Mouse (Mus musculus) heart, adult 2 months (tissue): Measurements from ENCODE around the gene Mfsd12. TPM values are rescaled to one million over a fixed set of nuclear protein-coding genes. Genes with fewer than 3 reads are reported as not detected.

ENCODE experiments used
- DNase-seq, 2 experiments: peaks; one replicate each; pipeline ENCODE4 v3.0.0; 2021
- H3K27ac ChIP-seq: fragments of 200-600 bp; 2 replicates; pipeline ENCODE4 v1.8.1; 2022
- H3K27me3 ChIP-seq: fragments of 200-500 bp; 2 replicates; pipeline ENCODE4 v1.6.1; 2012; ENCODE audit warnings: mild to moderate bottlenecking, low read length, inconsistent platforms, mixed read lengths; ENCODE audit not compliant: control insufficient read depth, insufficient read depth
- H3K36me3 ChIP-seq: fragments of 200-500 bp; 2 replicates; pipeline ENCODE4 v1.6.1; 2012; ENCODE audit warnings: low read length, inconsistent platforms; ENCODE audit not compliant: control insufficient read depth, insufficient read depth
- H3K4me1 ChIP-seq: fragments of 200-500 bp; 2 replicates; pipeline ENCODE4 v1.6.1; 2011; ENCODE audit warnings: low read length; ENCODE audit not compliant: control insufficient read depth, insufficient read depth
- H3K4me3 ChIP-seq: fragments of 200-600 bp; 2 replicates; pipeline ENCODE4 v1.8.1; 2022
- H3K79me2 ChIP-seq: fragments of 200-500 bp; replicated peaks from 2 replicates; pipeline ENCODE4 v1.6.1; 2012; ENCODE audit warnings: mild to moderate bottlenecking, inconsistent platforms, low read length, moderate library complexity, mixed read lengths; ENCODE audit not compliant: control insufficient read depth, insufficient read depth
- H3K9ac ChIP-seq: fragments of 200-500 bp; 2 replicates; pipeline ENCODE4 v1.6.1; 2012; ENCODE audit warnings: low read depth, mild to moderate bottlenecking, control low read depth, inconsistent platforms, low read length, mixed read lengths
- CTCF ChIP-seq: fragments of 200-600 bp; IDR thresholded peaks from 2 replicates; pipeline ENCODE4 v1.8.1; 2022; ENCODE audit warnings: antibody characterized with exemption, mild to moderate bottlenecking, moderate library complexity
- EP300 ChIP-seq: fragments of 200-500 bp; IDR thresholded peaks from 2 replicates; pipeline ENCODE4 v1.6.1; 2011; ENCODE audit warnings: low read depth, low read length, control low read depth; ENCODE audit not compliant: insufficient read depth
- POLR2A ChIP-seq: fragments of 200-500 bp; IDR thresholded peaks from 2 replicates; pipeline ENCODE4 v1.6.1; 2011; ENCODE audit warnings: mild to moderate bottlenecking, low read depth, low read length, control low read depth; ENCODE audit not compliant: insufficient read depth
- WGBS: fragments of 180-500 bp; shearing (Covaris S2); methylation state at CpG from one replicate; pipeline ENCODE4 v1.1.7; 2018; 5-methylcytosine and 5-hydroxymethylcytosine counted together
- intact Hi-C: fragments of 180-260 bp; cut with DNase I; formaldehyde crosslinking; loops from one replicate; pipeline ENCODE4 v1.15.1; 2025
- polyA plus RNA-seq: library from polyadenylated mRNA; depleted of rRNA; stranded (reverse); fragments of >200 nt; gene quantifications from 2 replicates; pipeline ENCODE4 v1.2.3, GENCODE M21; 2012
- total RNA-seq, 2 experiments: library from RNA; stranded (reverse); gene quantifications; 2 replicates each; pipeline ENCODE4 v1.2.3; 2021

The Mfsd12 gene
- total and polyA plus RNA-seq, 3 experiments: 9.6 to 11.1 (median 10.6) TPM

DNA sequence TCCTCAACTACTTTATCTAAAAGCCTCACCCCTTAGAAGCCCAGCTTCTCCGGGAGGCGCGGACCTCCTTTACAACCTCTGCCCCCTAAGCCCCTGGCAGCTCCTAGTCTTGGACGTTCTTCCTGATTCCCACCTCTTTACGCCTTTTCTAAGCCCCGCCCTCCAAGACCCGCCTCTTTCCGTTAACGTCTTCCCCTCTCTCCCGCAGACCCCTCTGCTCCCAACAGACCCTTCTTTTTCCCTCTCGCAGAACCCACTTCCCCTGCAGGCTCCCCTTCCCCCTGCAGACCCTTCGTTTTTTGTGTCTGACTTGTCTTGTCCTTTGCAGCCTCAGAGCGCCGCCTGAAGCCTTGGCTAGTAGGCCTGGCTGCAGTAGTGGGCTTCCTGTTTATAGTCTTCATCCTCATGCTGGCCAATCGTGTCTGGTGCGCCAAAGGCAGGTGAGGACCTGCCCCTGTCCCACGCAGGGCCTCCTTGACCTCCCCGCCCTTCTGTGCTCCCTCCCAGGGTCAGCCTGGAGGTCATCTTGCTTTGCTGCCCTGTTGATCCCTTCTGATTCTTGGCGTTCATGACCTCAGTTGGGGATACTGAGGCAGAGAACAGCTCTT is 36.3 kb downstream of the Mfsd12 start:
- Histone ChIP-seq H3K4me3 (peak overlapping the region; percentile 33), H3K27ac (peak overlapping the region; percentile 64), H3K4me1 (peaks cover 5% of the 10 kb centered on the region), H3K36me3 (no peaks in the 10 kb centered on the region), H3K79me2 (no peaks in the 10 kb centered on the region), H3K27me3 (no peaks in the 10 kb centered on the region), H3K9ac (peak overlapping the region; percentile 53)
- intact Hi-C loops: no loop called here
- 7% methylated on average over 19 of the region's 19 CpGs for WGBS
- DNase-seq: peak; percentile 54 to 68
- TF ChIP-seq EP300 (no peak), POLR2A (peak; percentile 34; the same call in 1 of the 2 replicates), CTCF (no peak)

DNA sequence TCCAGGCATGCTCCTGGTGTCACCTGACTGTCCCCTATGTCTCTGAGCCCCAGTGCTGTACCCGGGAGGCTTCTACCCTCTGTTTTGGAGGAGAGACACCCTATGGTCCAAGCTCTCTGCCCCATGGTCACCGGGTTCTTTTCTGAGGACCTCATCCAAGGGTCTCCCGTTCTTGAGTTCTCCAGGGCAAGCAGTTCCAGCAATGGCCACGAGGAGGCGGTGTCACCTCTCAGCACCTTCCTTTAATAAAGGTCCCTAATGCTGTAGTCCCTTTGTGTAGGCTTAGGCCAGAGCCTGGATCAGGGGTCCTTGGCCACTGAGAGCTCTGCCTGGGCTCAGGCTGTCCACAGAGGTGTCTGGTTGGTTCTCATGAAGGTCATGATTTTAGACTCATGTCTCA is 37.8 kb downstream of the Mfsd12 start:
- intact Hi-C loops: loop anchor here (1.0 kb wide), 1 partner anchor 55 kb away; no protein-coding TSS in a partner anchor
- no peak overlapping the region for H3K27ac ChIP-seq
- H3K79me2 ChIP-seq: no peaks in the 10 kb centered on the region
- DNase-seq: peak; percentile 69 to 85
- no peak overlapping the region for H3K4me3 ChIP-seq
- H3K4me1 ChIP-seq: peaks cover 3% of the 10 kb centered on the region
- H3K36me3 ChIP-seq: no peaks in the 10 kb centered on the region
- no peaks in the 10 kb centered on the region for H3K27me3 ChIP-seq
- TF ChIP-seq CTCF (peak; percentile 94), EP300 (peak; percentile 79), POLR2A (no peak)
- WGBS: 8% methylated on average over 5 of the region's 5 CpGs
- H3K9ac ChIP-seq: no peak overlapping the region

DNA sequence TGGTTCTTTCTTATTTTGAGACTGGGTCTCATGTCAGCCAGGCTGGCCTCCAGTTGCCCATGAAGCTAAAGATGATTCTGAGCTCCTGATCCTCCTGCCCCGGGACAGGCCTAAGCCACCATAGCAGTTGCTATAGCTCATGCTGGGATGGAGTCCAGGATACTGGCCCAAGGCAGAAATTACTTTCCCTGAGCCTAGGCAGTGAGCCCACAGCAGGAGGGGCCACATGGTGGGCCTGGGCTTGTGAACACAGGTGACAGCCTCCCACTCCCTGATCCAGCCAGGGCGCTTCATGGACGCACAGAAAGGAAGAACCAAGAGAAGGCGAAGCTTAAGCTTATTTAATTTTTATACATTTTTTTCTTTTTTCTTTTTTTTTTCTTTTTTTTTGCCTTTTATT is 38.6 kb downstream of the Mfsd12 start:
- 87% methylated on average over 4 of the region's 4 CpGs for WGBS
- no peak overlapping the region for H3K9ac ChIP-seq
- no peaks in the 10 kb centered on the region for H3K27me3 ChIP-seq
- no peaks in the 10 kb centered on the region for H3K79me2 ChIP-seq
- no peak overlapping the region for H3K4me3 ChIP-seq
- no peak for TF ChIP-seq EP300
- no peak for TF ChIP-seq CTCF
- no peak for TF ChIP-seq POLR2A
- no peaks in the 10 kb centered on the region for H3K36me3 ChIP-seq
- H3K27ac ChIP-seq: no peak overlapping the region
- peaks cover 4% of the 10 kb centered on the region for H3K4me1 ChIP-seq
- intact Hi-C loops: loop anchor here (1.0 kb wide), 1 partner anchor 54 kb away; no protein-coding TSS in a partner anchor
- DNase-seq: no peak

DNA sequence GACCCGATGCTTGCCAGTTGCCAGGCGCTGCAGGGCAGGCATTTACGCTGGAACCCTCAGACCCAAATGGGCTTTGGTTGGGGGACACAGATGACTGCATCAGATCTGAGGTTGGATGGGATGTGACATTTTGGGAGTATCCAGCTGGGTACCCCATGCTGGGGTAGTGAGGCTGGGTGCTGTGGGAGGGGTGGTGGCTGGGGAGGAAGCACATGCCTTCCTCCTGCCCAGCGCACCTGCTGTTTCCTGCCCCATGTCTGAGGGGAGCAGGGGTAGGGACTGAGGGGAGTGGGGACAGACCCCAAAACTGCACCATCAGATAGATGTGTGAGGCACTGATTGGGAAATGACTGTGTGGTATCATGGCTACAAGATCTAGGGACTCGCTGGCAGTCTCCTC is 39.5 kb downstream of the Mfsd12 start:
- H3K36me3 ChIP-seq: no peaks in the 10 kb centered on the region
- no peaks in the 10 kb centered on the region for H3K27me3 ChIP-seq
- DNase-seq: no peak
- H3K4me1 ChIP-seq: peaks cover 11% of the 10 kb centered on the region
- WGBS: 81% methylated on average over 5 of the region's 5 CpGs
- 0 out of 2 replicates have a peak, but pooled peaks have one; percentile 5 for TF ChIP-seq EP300
- no peak for TF ChIP-seq POLR2A
- TF ChIP-seq CTCF: no peak
- intact Hi-C loops: no loop called here
- no peak overlapping the region for H3K9ac ChIP-seq
- H3K27ac ChIP-seq: no peak overlapping the region
- no peaks in the 10 kb centered on the region for H3K79me2 ChIP-seq
- no peak overlapping the region for H3K4me3 ChIP-seq

DNA sequence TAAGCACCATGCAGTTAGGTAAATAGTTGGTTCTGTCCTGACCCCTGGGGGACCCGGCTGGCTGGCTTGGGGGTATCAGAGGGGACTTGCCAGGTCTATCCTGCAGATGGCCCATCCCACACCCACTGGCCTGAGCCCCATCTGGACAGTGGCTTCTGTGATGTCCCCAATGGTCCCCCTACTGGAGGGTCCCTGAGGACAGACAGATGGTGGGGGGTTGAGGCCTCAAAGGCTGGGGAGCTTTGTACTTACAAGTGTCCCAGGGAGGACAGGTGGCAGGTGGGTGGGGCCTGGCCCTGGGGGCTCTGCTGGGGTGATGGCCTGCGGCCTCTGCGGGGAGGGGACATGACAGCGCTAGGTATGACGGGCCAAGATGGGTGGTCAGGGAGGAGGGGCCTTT is 42.0 kb downstream of the Mfsd12 start:
- Histone ChIP-seq H3K4me3 (no peak overlapping the region), H3K27ac (no peak overlapping the region), H3K27me3 (no peaks in the 10 kb centered on the region), H3K79me2 (no peaks in the 10 kb centered on the region), H3K9ac (no peak overlapping the region), H3K36me3 (no peaks in the 10 kb centered on the region), H3K4me1 (peaks cover 11% of the 10 kb centered on the region)
- no peak for DNase-seq
- intact Hi-C loops: no loop called here
- TF ChIP-seq CTCF: no peak
- no peak for TF ChIP-seq EP300
- TF ChIP-seq POLR2A: no peak
- WGBS: 88% methylated on average over 5 of the region's 5 CpGs

DNA sequence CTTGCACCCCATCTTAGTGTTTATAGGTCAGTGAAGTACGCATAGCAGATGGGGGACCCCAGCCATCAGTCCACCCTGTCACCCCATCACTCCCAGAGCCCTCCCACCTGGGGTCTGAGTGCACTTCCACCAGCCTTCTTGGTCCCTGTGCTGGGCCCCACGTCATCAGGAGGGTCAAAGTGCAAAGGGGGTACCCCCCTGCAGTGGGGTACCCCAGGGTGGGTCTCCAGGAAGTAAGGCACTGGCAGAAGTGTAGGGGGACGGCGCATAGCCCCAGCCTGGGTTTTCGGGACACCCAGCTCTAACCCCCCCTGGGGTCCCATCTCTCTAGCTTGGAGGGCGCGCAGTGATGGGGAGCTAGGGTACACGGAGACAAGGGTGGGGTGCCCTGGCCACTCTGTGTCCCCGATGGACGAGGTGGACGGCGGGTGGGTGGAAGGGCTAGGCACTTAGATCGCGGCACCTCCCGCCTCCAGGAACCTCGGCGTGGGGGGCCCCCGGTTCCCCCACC is 42.6 kb downstream of the Mfsd12 start:
- Histone ChIP-seq H3K9ac (no peak overlapping the region), H3K4me1 (peaks cover 13% of the 10 kb centered on the region), H3K36me3 (no peaks in the 10 kb centered on the region; the same call in 1 of the 2 replicates), H3K27ac (no peak overlapping the region), H3K79me2 (no peaks in the 10 kb centered on the region), H3K27me3 (no peaks in the 10 kb centered on the region), H3K4me3 (no peak overlapping the region)
- intact Hi-C loops: no loop called here
- WGBS: 84% methylated on average over 18 of the region's 18 CpGs
- no peak for DNase-seq
- TF ChIP-seq CTCF: no peak
- no peak for TF ChIP-seq POLR2A
- TF ChIP-seq EP300: no peak
